ENCODE assay signal across 1 mouse cellular context in the genomic region with DNA sequence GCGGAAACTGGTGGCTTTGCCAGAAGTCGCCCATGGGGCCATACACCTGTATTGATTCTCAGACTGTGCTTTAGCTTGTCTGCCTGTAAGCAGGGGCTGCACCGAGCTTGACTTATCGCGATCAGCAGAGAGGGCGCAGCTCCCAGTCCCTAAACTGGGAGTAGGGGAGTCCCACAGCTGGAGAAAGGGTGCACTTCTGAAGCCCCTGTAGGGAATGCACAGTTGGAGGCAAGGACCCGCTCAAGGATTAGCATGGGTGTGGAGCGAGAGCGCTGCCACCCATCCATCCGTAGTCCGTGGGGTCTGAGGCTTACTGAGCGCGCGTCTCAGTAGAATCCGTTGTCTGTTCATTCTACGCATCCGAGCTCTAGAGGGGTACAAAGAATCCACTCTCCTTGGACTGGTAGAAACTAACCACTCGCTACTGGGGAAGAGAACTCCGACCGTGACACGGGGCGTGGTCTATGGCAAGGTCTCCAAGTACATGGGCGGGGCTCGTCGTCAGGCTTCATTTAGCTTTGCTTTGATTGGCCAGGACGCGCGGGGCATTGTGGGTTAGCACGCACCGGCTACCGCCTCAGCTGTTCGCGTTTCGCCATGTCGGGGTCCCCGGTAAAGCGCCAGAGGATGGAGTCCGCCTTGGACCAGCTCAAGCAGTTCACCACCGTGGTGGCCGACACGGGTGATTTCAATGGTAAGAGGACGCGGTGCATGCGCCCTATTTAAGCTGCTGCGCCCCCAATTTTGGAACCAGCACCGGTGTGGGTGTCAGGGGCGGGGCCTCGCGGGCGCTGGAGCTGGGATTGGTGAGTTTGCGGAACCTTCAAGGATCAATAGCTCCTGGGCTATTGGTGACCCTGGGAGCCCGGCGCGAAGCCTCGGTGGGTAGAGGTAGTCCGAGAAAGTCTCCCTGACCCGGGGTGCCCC.
TF ChIP-seq lines count a peak whose summit lies in the region.

Gene Taldo1, plus strand, starts transcription at position 575 of the 927 bp plus-strand sequence.

TF ChIP-seq in MEL, 35 proteins besides CTCF, POLR2A, EP300 and RAD21 (continued from another document):
- TF ChIP-seq RCOR1 (IDR thresholded peaks at IDR 0.05; ENCODE audit: low read depth, low read length) (peak; percentile 10; the same call in 1 of the 2 replicates), MYB (IDR thresholded peaks at IDR 0.05; ENCODE audit: low read depth, low read length) (no peak), ZC3H11A (IDR thresholded peaks at IDR 0.05; ENCODE audit: low read depth, low read length) (no peak), MAFK (IDR thresholded peaks at IDR 0.05; ENCODE audit: borderline replicate concordance, low read depth, low read length) (no peak)
